Mouse (Mus musculus) gastrocnemius, postnatal 36 days (tissue): ENCODE results near the gene Syde1. TPM values are rescaled to one million over a fixed set of nuclear protein-coding genes. Genes with fewer than 3 reads are reported as not detected.
"Not testable (repeated sequence)": the region's sequence is repeated elsewhere in the genome, so short reads cannot be mapped to it uniquely, and the experiment has no call there.

Source experiments
- DNase-seq, 2 experiments: peaks; one replicate each; pipeline ENCODE4 v3.0.0; 2022
- intact Hi-C: fragments of 180-260 bp; cut with DNase I; formaldehyde crosslinking; loops from one replicate; pipeline ENCODE4 v1.15.1; 2025
- long read RNA-seq, 2 experiments: library from polyadenylated mRNA; stranded (forward); transcript quantifications; one replicate each; pipeline ENCODE4 v2.0.0; 2021
- total RNA-seq, 2 experiments: library from RNA; stranded (reverse); gene quantifications; 2 replicates each; pipeline ENCODE4 v1.2.3; 2021

Syde1 gene
- total RNA-seq, result 1 to 10 TPM; 3.4 to 3.5 TPM
- long read RNA-seq, experiment 1, result 0 reads
- long read RNA-seq, experiment 2, partial matches to known transcripts, result 2 of 3 reads
- long read RNA-seq, experiment 2, other reads (novel, unspliced or antisense), result 1 of 3 reads

DNA sequence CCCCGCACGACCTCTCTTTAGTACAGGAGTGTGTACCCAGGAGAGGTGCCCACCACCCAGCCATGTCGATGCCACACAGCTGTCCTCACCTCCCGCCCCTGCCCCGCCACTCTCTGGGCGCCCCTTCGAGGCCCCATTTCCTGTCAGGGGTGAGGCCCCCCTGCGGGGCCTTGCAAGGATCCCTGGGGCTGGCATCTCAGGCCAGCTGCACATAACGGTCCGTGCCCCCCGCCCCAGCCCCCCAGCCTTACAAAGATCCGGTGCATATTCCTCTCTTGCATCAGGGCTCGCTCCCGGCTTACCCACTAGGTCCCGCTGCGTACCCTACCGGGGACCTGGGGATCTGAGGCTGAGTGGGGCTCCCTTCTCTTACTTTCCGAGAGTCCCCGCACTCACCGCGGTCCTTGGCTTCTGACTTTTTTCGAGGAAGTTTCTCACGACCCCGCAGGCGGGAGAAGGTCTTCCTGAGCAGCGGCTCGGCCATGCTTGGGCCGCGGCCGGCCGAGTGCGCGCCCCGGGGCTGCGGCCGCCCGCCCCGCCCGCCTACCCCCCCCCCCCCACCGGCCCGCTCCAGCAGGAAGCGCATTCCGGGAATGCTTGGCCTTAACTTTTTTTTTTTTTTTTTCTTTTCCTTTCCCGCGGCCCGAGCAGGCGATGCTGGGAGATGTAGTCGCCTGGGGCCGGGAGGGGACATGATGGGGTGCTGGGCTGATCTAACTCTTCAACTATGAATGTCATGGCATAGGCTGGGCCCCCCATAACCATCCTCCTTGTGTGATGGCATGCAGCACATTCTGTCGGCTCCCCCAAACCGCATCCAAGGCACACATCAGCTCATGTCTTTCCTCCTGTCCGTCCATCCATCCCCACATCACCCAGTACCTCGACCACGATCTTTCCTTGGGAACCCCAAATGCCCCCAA is at the start of gene Syde1:
TSS of gene Syde1 (minus strand) at position 559 of the 923 bp plus-strand sequence.
- intact Hi-C loops, result no loop called here
- peak; percentile 30 to 51 for DNase-seq

- DNase-seq, result no peak
- intact Hi-C loops, result no loop called here
Observed at GRCm38 (mm10) chr10:78632311-78632710, 40.5 kb upstream of the Syde1 start.

GRCm38 (mm10) chr10:78630194-78630593 is 38.4 kb upstream of the Syde1 start:
- no peak for DNase-seq
- intact Hi-C loops, result no loop called here

GRCm38 (mm10) chr10:78623143-78623542 is 31.4 kb upstream of the Syde1 start:
- intact Hi-C loops, result not testable (repeated sequence)

GRCm38 (mm10) chr10:78617974-78618373 is 26.2 kb upstream of the Syde1 start, which contains the start of gene Olfr1357:
TSS of gene Olfr1357 (minus strand) at chr10:78618074.
- intact Hi-C loops, result no loop called here

More at GRCm38 (mm10) chr10:78623143-78623542, 31.4 kb upstream of the Syde1 start:
- not testable (repeated sequence) for DNase-seq

GRCm38 (mm10) chr10:78607602-78608001 is 15.8 kb upstream of the Syde1 start:
- intact Hi-C loops, result no loop called here
- DNase-seq, result no peak

More at GRCm38 (mm10) chr10:78617974-78618373, 26.2 kb upstream of the Syde1 start, which contains the start of gene Olfr1357:
- DNase-seq, result no peak

GRCm38 (mm10) chr10:78605080-78605479 is 13.3 kb upstream of the Syde1 start:
- intact Hi-C loops, result no loop called here

GRCm38 (mm10) chr10:78599865-78600264 is 8.1 kb upstream of the Syde1 start:
- intact Hi-C loops, result no loop called here
- no peak for DNase-seq

More at GRCm38 (mm10) chr10:78605080-78605479, 13.3 kb upstream of the Syde1 start:
- DNase-seq, result no peak

DNA sequence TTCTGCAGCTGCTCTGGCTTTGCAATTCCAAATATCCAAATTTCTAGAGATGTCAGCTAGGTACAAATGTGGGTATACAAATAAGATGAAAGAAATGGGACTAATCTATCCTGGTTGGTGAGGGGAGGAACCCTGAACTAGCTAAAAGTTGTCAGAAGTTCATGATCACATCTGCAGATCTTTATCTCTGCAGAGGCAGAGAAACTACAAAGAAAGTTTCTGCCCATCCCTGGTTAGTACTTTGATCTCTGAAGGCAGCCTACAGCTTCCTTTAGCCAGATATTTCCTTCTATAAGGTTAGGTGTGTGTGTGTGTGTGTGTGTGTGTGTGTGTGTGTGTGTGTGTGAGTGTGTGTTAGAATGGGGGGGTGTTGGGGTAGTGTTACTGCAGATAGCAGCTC is 2.8 kb upstream of the Syde1 start:
- intact Hi-C loops, result no loop called here

DNA sequence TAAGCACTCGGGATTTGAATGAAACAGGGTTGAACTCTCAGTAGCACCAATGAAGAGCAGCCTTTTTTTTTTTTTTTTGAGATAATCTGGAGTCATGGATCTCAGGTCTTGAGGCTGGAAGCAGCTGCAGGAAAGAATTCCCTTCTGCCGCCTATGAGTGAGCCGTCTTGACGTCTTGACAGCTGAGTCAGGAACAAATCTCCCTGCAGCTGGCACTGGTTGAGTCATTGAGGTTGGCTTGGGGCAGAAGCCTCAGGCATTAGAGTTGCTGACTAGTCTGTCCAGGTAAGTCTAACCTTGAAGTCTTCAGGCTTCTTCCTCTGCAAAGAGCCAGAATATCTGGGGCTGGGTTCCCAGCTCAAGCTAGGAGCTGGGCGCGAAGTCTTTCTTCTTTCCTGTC is 2.4 kb upstream of the Syde1 start:
- DNase-seq, result no peak
- intact Hi-C loops, result no loop called here

More for the DNA sequence above, 2.8 kb upstream of the Syde1 start:
- DNase-seq, result no peak

DNA sequence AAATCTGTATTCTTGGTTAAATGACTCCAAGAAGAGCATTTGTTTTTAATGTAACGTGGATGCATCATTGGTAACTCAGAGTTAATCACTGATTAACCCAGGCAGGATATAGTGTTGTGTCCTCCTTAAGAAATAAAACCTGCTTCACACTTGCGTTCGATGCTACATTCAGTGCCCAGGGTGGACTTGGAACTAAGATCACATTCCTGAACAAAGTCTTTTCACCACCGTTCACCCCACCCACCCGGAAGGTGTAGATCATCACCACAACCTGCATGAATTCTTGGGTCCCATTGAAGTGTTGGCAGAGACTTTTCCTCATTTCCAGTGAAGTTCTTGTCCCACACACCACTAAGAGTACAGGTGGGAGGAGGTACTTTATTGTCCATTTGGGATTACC is 2.0 kb upstream of the Syde1 start:
- no peak for DNase-seq
- intact Hi-C loops, result no loop called here

DNA sequence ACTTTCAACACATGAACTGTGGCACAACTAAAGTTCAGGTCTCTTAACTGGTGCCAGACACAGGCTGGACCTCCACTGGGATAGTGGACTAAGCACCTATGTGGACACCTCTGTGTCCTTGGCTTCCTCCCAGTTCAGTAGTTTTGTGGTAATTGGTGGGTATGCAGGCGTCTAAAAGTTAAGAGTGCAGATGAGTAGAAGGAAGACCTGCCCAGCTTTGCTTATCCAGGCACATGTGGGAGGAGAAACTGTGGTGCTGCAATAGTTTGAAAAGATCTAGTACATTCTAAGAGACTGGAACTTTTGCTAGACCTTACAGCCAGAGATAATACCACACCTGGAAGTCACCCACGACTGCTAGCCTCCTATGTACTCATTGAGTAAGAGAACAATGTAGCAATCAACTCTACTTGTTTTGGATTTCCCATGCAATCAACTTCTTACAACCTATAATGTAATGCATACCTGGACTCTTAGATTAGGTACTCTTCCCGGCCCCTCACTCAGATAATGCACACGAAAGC is 1.2 kb upstream of the Syde1 start:
- intact Hi-C loops, result no loop called here
- no peak for DNase-seq

- intact Hi-C loops, result no loop called here
- DNase-seq, result no peak
Observed at GRCm38 (mm10) chr10:78590744-78591143, 1.0 kb downstream of the Syde1 start.

GRCm38 (mm10) chr10:78589901-78590300 is 1.9 kb downstream of the Syde1 start:
- intact Hi-C loops, result no loop called here
- no peak for DNase-seq

DNA sequence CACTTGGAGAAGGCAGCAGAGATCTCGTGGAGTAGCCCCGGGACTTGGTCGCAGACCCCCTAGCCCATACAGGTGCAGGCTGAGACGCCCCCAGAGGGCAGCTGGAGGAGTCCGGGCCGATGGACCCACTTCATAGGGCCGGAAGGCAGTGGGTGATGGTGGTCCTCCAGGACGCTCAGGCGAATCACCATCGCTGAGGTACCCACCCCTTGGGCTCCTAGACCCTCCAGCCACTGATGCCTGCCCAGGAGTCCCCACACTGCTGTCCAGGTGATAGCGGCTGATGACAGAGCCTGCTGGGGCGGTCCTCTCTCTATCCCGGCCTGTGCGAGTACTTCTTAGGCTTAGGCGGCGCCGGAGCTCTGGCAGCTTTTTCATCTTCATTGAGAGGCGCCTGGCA is 2.5 kb downstream of the Syde1 start:
- DNase-seq, result no peak
- intact Hi-C loops, result no loop called here

DNA sequence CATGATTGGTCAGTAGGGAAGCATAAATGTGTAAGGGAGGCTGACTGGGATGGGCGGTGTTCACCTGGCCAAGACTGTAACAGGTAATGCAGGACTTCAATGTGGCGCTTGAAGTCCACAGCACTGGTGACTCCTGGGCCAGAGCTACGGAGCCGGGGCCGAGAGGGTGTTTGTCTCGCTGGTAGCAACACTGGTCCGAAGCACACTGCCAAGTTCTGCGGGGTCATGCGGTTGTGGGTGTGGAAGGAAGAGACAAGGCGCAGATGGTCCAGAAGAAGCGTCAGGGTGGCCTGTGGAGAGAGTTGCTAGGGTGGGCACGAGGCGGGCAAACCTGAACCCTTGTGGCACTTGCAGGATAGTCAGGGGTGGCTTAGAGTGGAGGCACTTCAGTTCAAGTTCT is 5.7 kb downstream of the Syde1 start:
- intact Hi-C loops, result no loop called here
- no peak for DNase-seq

DNA sequence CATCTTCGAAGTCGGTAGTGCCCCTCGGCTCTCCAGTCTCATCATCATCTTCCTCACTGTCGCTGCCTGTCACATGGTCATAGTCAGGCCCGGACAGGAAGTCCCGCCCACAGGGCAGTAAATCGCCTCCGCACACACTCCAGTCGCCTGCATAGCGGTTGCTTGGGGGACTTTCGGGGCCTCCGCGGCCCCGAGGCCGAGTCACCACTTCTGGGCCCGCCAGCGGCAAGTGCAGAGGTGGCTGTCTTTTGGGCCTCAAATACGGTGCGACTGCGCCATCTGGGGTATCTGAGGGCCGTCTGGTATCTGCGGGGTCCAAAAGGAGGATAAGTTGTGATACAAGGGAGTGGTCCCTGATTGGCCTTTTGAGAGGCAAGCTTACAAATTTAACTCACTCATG is 6.2 kb downstream of the Syde1 start:
- intact Hi-C loops, result no loop called here
- no peak for DNase-seq

DNA sequence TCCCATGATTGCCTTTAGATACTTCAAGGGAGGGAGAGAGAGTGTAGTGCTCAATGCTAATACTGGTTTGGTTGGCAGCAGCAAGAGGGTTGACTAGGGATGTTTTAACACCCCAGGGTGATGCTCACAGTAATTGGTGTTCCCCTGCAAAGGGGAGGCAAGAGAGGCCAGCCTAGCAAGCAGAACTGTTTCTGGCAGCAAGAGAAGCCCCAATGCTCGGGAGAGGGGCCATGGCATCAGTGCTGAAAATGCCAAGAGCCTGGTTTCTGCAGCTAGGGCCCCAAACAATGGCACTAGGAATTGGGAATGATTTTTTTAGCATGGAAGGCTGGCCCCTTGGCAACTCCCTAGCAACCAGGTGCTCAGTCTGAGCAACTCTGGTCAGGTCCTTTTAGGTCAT is 6.8 kb downstream of the Syde1 start:
- intact Hi-C loops, result no loop called here
- DNase-seq, result no peak

DNA sequence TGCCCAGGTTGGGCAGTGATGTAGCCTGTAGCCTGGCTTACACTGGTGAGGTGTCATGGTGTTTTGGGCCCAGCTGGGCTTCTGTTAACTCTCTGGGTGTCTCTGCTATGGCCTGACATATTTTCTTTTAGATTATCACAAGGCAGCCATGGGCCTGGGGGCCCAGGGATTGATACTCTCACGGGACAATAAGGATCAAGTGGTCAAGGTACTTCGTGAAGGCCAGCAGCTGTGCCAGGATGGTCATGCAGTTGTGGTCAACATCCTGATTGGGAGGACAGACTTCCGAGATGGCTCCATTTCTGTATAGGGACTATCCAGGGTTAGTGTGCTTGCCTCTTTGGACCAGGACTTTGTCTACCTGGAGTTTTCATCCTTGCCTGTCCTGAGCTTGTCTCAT is 7.8 kb downstream of the Syde1 start:
- intact Hi-C loops, result no loop called here
- no peak for DNase-seq

DNA sequence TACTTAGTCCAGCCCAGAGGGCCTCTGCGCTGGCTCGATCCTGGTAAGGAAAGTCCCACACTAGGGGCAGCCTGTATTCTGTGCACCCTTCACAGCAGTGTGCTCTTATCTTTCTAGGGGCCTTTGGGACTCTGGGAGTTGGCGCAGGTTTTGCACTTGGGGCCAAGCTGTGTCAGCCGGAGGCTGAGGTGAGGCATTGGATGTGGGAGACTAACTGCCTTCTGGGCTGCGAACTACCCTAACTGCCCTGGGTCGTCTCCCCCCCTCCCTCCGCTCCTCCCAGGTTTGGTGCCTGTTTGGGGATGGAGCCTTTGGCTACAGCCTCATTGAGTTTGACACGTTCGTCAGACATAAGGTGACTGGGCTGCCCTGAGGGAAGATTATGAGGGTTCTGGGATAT is 8.4 kb downstream of the Syde1 start:
- DNase-seq, result no peak

DNA sequence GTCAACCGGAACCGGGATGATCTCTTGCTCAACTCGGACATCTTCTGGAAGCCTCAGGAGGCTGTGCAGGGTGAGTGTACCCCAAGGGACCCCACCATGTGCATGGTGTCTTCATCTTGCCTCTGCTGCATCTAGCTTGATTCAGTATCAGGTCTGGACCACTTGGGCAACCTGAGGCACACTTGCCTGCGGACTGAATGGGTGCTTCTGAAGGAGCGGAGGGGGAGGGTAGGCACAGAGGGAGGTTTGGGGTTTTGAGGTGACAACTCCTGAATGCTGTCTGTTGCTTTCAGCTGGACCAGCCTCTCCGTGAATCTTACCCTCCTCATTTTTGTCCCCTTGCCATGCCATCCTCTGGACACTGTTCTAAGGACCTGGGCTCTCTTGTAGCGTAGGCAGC is 10.6 kb downstream of the Syde1 start:
- DNase-seq, result no peak
- intact Hi-C loops, result no loop called here

More for the DNA sequence above, 8.4 kb downstream of the Syde1 start:
- intact Hi-C loops, result no loop called here
